Mouse (Mus musculus): ENCODE data around the gene Son.

DNA sequence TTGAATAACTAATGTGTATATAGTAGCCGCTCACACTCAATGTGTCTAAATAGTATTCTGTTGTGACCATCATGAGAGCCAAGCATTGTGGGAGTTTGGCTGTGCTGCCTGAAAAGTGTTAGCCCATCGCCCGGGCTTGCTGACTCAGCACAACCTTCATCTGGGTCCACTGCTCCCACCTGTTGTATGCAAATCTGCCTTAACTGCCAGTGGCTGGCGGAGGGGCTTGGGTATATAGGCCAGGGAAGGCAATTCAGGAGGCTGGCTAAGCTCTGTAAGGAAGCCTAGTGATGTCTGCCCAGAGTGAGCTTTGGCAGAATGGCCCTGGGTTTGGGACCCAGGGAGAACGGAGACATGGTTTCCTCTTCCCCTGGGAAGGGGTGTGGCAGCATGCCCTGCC lies 27.1 kb upstream of the Son start:
- no peak for TF ChIP-seq POLR2A (IDR thresholded peaks at IDR 0.05; ENCODE audit: insufficient read depth, low read depth, low read length)
- TF ChIP-seq CTCF (IDR thresholded peaks at IDR 0.05; ENCODE audit: insufficient read depth, low read depth, low read length): no peak

Measured in olfactory bulb, adult 2 months (tissue).